Mouse (Mus musculus) neural tube, embryonic 15.5 days (tissue): ENCODE measurements at regions not wholly inside any gene's neighbourhood (a gene's known extent, or its start where the extent isn't known, plus 50 kb on each side); places are given as distances from the start of the nearest gene placed in this dataset.

Source experiments
- ATAC-seq: fragments of 200-750 bp; cut with Nextera tagmentation; 2 replicates; pipeline ENCODE4 v1.8.0; 2017; ENCODE audit warnings: mild to moderate bottlenecking, moderate TSS enrichment, moderate library complexity; ENCODE audit not compliant: low FRiP score
- H3K27ac ChIP-seq: fragments of 300-500 bp; sonication (generic); replicated peaks from 2 replicates; pipeline ENCODE4 v1.5.1; 2015; ENCODE audit warnings: mild to moderate bottlenecking, inconsistent platforms
- H3K27me3 ChIP-seq: fragments of 300-500 bp; sonication (generic); replicated peaks from 2 replicates; pipeline ENCODE4 v1.6.1; 2015; ENCODE audit warnings: inconsistent platforms
- H3K36me3 ChIP-seq: fragments of 300-500 bp; sonication (generic); 2 replicates; pipeline ENCODE4 v1.6.1; 2015; ENCODE audit warnings: inconsistent platforms
- H3K4me1 ChIP-seq: fragments of 300-500 bp; sonication (generic); 2 replicates; pipeline ENCODE4 v1.6.1; 2015; ENCODE audit warnings: inconsistent platforms
- H3K4me2 ChIP-seq: fragments of 300-500 bp; sonication (generic); 2 replicates; pipeline ENCODE4 v1.6.1; 2015; ENCODE audit warnings: inconsistent platforms, mild to moderate bottlenecking, moderate library complexity
- H3K4me3 ChIP-seq: fragments of 300-500 bp; sonication (generic); replicated peaks from 2 replicates; pipeline ENCODE4 v1.5.1; 2015; ENCODE audit warnings: mild to moderate bottlenecking, inconsistent platforms
- H3K9ac ChIP-seq: fragments of 300-500 bp; sonication (generic); replicated peaks from 2 replicates; pipeline ENCODE4 v1.6.1; 2015; ENCODE audit warnings: mild to moderate bottlenecking, inconsistent platforms
- H3K9me3 ChIP-seq: fragments of 300-500 bp; sonication (generic); replicated peaks from 2 replicates; pipeline ENCODE4 v1.6.1; 2016; ENCODE audit warnings: inconsistent platforms
- WGBS: fragments of 180-500 bp; shearing (Covaris S2); methylation state at CpG from one replicate; pipeline ENCODE4 v1.1.7; 2015; ENCODE audit warnings: mixed read lengths; 5-methylcytosine and 5-hydroxymethylcytosine counted together

GRCm38 (mm10) chr14:18389390-18389789 is 57.7 kb upstream of the Ube2e1 start:
- 86% methylated on average over 6 of the region's 6 CpGs for WGBS

GRCm38 (mm10) chr14:18385953-18386668 is 54.5 kb upstream of the Ube2e1 start:
- H3K4me1 ChIP-seq = no peaks in the 10 kb centered on the region
- ATAC-seq = peak; percentile 50; the same call in 1 of the 2 replicates
- no peak overlapping the region for H3K27ac ChIP-seq
- no peaks in the 10 kb centered on the region for H3K27me3 ChIP-seq
- no peak overlapping the region for H3K4me3 ChIP-seq
- H3K36me3 ChIP-seq = no peaks in the 10 kb centered on the region
- no peak overlapping the region for H3K4me2 ChIP-seq
- no peaks in the 10 kb centered on the region for H3K9me3 ChIP-seq
- 59% methylated on average over 6 of the region's 6 CpGs for WGBS
- no peak overlapping the region for H3K9ac ChIP-seq

More at GRCm38 (mm10) chr14:18389390-18389789, 57.7 kb upstream of the Ube2e1 start:
- Histone ChIP-seq H3K9ac (no peak overlapping the region), H3K4me1 (no peaks in the 10 kb centered on the region), H3K4me2 (no peak overlapping the region), H3K27me3 (no peaks in the 10 kb centered on the region), H3K9me3 (no peaks in the 10 kb centered on the region), H3K27ac (no peak overlapping the region), H3K36me3 (no peaks in the 10 kb centered on the region), H3K4me3 (no peak overlapping the region)
- no peak for ATAC-seq
